Mouse (Mus musculus): Measurements from ENCODE around the gene Noa1.

DNA sequence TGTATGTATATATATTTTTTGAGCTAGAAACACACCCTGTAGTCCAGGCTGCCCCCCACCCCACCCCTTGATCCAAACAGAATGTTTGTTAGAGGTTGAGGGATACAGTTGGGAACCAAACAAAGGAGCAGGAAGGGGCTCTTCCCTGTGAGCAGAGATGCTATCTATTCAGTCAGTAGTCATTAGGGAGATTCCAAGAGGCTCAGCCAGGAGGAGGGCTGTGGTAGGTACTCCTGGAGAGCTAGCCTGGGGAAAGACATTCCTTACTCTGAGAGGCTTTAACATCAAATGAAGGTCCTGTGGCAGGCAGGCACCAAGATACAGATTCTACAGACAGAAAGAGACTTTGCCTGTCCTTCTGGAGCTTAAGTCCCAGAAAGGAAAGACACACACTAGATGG lies 50.6 kb downstream of the Noa1 start:
- TF ChIP-seq MAX (IDR thresholded peaks at IDR 0.05; ENCODE audit: low read depth) (no peak), TCF12 (IDR thresholded peaks at IDR 0.05; ENCODE audit: insufficient read depth, poor library complexity, severe bottlenecking) (no peak), POLR2A (IDR thresholded peaks at IDR 0.05; ENCODE audit: insufficient read length, low read depth) (no peak), USF1 (IDR thresholded peaks at IDR 0.05; ENCODE audit: low read depth) (no peak), POLR2AphosphoS2 (IDR thresholded peaks at IDR 0.05; ENCODE audit: insufficient read length, low read depth) (no peak), E2F4 (IDR thresholded peaks at IDR 0.05; ENCODE audit: insufficient read depth) (no peak), CEBPB (IDR thresholded peaks at IDR 0.05; ENCODE audit: insufficient read depth, poor library complexity, severe bottlenecking) (no peak), MYOG (IDR thresholded peaks at IDR 0.05; ENCODE audit: control insufficient read depth in 1 of 3, insufficient read depth in 1 of 3, insufficient read length in 2 of 3, low read depth in 2 of 3) (no peak), REST (IDR thresholded peaks at IDR 0.05; ENCODE audit: insufficient read depth, insufficient read length) (no peak)

Data from myocyte (in vitro differentiated cells).